Mouse (Mus musculus): Measurements from ENCODE around the gene Ncbp2. TPM values are rescaled to one million over a fixed set of nuclear protein-coding genes. Genes with fewer than 3 reads are reported as not detected.
A peak's percentile ranks its signal among the peaks of the same experiment; 100 is the strongest.

Ncbp2 gene
- 39.6 and 48.3 TPM in 2 replicates for polyA plus RNA-seq (2015; fragmentation: Nextera tagmentation; extraction: Ambion mirVana)

DNA sequence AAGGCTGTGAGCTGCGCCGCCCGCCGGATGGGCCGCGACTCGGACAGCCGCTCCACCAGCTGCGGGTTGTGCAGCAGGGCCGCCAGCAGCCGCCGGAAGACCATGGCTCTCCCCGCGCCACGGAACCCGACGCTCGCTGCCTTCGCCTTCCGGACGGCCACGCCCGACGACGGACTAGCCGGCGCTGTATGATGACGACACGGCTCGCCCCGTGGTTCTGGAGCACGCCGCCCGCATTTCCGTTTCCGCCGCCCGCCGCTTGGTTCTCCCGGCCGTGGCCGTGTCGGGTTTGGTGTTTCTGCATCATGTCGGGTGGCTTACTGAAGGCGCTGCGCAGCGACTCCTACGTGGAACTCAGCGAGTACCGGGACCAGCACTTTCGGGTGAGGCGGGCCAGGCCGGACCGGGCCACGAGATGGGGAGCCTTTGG is at the start of gene Ncbp2, which contains the start of gene 0610012G03Rik:
Ncbp2 (plus strand) TSS at position 169 of the 430 bp plus-strand sequence.
0610012G03Rik (minus strand) TSS at position 150 of the 430 bp plus-strand sequence.
- Histone ChIP-seq H3K27me3 (no peaks in the 10 kb centered on the region), H3K4me2 (peak within 1 kb of the TSS; percentile 82), H3K9me3 (replicated peaks) (no peaks in the 10 kb centered on the region), H3K27ac (peak within 1 kb of the TSS; percentile 83), H3K9ac (peak within 1 kb of the TSS; percentile 92), H3K4me1 (replicated peaks) (peaks cover 48% of the 10 kb centered on the region), H3K36me3 (peaks cover 27% of the 10 kb centered on the region), H3K4me3 (replicated peaks) (peak within 1 kb of the TSS; percentile 96)
- under 1% methylated on average over 53 of the region's 55 CpGs for WGBS (ENCODE audit: insufficient replicate concordance)
- ATAC-seq (ENCODE audit: low read depth): peak; percentile 88
- peak; percentile 88 for DNase-seq

DNA sequence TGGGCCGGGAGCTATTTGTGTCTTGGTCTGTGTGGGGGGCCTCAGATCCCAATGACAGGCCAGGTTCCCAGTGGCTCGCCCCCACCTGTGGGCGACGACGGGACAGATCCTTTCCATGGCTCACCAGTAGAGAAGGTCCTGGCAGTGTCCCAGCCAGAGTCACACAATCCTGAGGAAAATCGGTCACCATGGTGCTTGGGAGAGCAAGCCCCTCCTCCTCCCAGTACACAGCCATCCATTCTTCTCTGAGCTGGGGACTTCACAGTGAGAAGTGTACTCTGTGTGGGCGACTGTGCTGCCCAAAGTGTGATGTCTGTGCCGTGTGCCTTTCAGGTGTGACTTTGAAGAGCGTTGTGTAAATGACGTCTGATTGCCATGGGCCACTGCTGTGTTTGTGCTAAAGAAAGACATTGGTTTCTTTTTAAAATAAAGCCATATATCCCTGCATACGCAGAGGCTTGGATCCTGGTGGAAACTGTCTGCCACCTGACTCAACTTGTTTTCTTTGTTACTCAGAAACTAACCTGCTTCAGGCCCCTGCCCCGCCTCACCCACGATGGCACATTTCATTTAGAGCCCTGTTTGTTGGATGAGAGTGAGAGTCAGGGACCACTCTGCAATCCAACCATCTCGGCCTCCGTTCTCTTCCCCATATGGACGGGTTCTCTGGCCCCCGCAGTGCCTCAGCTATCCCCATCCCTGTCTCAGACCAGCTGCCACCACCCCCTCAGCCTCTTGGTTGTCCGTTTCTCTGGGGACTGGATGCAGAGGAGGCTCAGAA is 49.6 kb upstream of the Ncbp2 start:
- Histone ChIP-seq H3K4me3 (replicated peaks) (no peak overlapping the region), H3K4me1 (replicated peaks) (peaks cover 7% of the 10 kb centered on the region; the same call in 1 of the 2 replicates), H3K9ac (no peak overlapping the region), H3K9me3 (replicated peaks) (no peaks in the 10 kb centered on the region), H3K4me2 (no peak overlapping the region), H3K27ac (no peak overlapping the region), H3K27me3 (no peaks in the 10 kb centered on the region), H3K36me3 (no peaks in the 10 kb centered on the region)
- ATAC-seq (ENCODE audit: low read depth): no peak
- DNase-seq: no peak
- WGBS (ENCODE audit: insufficient replicate concordance): 77% methylated on average over 18 of the region's 18 CpGs

DNA sequence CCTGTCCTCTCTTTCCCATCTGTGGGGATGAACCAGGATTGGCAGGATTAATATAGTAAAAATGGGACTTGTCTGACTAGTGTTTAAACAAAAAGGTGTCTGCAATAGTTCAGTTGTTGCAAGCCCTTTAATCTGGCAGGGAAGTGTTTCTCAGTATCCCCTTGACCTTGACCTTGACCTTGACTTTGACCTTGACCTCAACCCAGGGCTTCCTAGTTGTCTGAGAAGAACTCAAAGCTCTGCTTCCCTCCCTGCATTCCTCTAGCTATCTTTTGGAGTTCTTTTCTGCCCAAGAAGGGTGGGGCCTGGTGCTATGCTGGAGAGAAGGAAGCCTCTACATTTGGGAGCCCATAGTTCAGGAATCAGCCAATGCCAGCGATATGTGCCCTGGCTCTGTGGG is 46.4 kb upstream of the Ncbp2 start:
- Histone ChIP-seq H3K27ac (no peak overlapping the region), H3K36me3 (no peaks in the 10 kb centered on the region), H3K9ac (no peak overlapping the region)

DNA sequence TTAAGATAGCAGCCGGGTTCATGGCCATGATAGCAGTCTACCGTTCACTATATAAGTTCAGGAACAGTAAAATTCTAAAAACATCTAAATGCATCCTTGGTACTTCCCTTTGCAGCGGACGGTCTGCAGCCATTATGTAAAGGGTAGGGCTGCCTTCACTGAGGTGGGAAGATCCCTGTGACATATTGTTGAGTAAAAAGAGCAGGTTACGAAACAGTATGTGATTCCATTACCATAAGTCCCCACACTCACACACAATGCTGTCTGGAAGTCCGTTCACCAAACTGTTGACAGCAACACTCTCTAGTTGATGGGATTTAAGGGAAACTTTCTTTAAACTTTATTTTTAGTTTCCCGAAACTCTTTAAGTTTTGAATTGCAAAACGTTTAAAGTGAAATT is 45.1 kb upstream of the Ncbp2 start:
- Histone ChIP-seq H3K27ac (no peak overlapping the region), H3K4me1 (replicated peaks) (peaks cover 13% of the 10 kb centered on the region), H3K4me3 (replicated peaks) (no peak overlapping the region), H3K9me3 (replicated peaks) (no peaks in the 10 kb centered on the region), H3K27me3 (peaks cover 7% of the 10 kb centered on the region; the same call in 1 of the 2 replicates), H3K4me2 (no peak overlapping the region), H3K9ac (no peak overlapping the region), H3K36me3 (no peaks in the 10 kb centered on the region)
- 70% methylated on average over 8 of the region's 8 CpGs for WGBS (ENCODE audit: insufficient replicate concordance)
- no peak for DNase-seq
- ATAC-seq (ENCODE audit: low read depth): no peak

More for the DNA sequence above, 46.4 kb upstream of the Ncbp2 start:
- 70% methylated on average over 1 of the region's 1 CpGs for WGBS (ENCODE audit: insufficient replicate concordance)
- Histone ChIP-seq H3K27me3 (peaks cover 7% of the 10 kb centered on the region; the same call in 1 of the 2 replicates), H3K4me3 (replicated peaks) (no peak overlapping the region), H3K4me2 (no peak overlapping the region), H3K9me3 (replicated peaks) (no peaks in the 10 kb centered on the region), H3K4me1 (replicated peaks) (peaks cover 19% of the 10 kb centered on the region)
- ATAC-seq (ENCODE audit: low read depth) (no peak), DNase-seq (no peak)

DNA sequence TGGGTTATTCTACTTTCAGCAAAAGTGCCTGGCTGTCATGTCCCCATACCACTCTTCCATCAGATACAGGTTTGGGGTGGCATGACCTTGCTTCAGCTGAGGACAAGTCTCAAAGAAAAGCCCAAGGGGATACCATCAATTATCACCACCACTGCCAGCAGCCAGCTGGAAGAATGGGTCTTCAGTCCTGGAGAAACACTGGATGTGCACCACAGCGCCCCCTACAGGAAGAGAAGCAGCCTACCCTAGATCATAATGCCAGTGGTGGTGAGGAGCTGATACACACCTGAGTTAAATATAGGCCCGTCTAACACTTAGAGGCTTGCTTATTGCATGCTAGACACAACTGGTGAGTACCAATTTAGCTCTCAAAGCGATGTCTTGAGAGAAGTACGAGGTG is 43.0 kb upstream of the Ncbp2 start:
- Histone ChIP-seq H3K4me2 (no peak overlapping the region), H3K4me3 (replicated peaks) (no peak overlapping the region), H3K27me3 (peaks cover 7% of the 10 kb centered on the region; the same call in 1 of the 2 replicates), H3K36me3 (no peaks in the 10 kb centered on the region), H3K27ac (no peak overlapping the region), H3K9me3 (replicated peaks) (no peaks in the 10 kb centered on the region), H3K4me1 (replicated peaks) (peaks cover 15% of the 10 kb centered on the region), H3K9ac (no peak overlapping the region)
- ATAC-seq (ENCODE audit: low read depth) (no peak), DNase-seq (peak; percentile 15)
- WGBS (ENCODE audit: insufficient replicate concordance): 49% methylated on average over 4 of the region's 4 CpGs

DNA sequence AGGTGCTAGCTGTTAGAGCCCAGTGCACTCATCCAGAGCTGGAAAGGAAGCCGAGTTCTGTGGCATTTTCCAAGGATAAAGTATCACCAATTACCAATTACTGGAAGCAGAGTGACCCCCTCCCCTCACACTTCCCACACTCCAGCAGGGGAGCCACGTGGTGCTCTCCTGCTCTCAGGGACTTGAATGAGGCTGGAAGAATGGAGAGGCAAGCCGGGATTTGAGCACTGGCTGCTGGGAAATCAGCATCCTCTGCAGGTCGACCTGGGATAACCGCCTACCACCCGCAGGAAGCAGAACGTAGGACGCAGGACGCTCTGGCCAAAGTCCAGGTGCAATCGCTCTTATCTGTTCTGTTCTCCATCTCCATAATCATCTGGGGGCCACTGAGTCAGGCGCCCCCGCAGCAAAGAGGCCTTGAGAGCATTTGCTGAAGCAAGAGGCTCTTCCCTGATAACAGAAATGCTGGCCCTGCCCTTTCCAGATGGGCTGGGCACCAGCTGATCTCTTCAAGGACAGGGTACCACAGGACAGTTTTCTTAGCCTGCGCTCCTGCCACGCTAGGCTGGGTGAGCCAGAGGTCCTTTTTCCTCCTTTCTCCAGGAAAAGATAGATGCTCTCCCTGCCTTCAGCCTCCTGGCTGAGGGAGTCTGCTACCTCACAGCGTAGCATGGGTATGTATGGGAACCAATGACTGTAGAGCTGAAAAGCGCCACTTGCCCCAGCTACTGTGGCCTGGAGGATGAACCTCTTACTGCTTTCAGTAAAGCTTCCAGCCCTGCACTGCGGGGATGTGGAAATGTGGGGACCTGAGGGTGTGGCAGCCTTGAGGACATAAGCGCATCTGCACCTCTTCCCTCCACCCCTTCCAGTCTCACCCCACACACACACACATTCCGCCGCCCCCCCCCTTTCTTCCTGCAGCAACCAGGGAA is 42.2 kb upstream of the Ncbp2 start:
- Histone ChIP-seq H3K4me3 (replicated peaks) (peak overlapping the region; percentile 13; the same call in 1 of the 2 replicates), H3K27me3 (peaks cover 10% of the 10 kb centered on the region; the same call in 1 of the 2 replicates), H3K4me2 (peak overlapping the region; percentile 48), H3K27ac (no peak overlapping the region), H3K36me3 (no peaks in the 10 kb centered on the region), H3K9me3 (replicated peaks) (no peaks in the 10 kb centered on the region), H3K9ac (no peak overlapping the region), H3K4me1 (replicated peaks) (peaks cover 17% of the 10 kb centered on the region)
- no peak for DNase-seq
- ATAC-seq (ENCODE audit: low read depth): no peak
- WGBS (ENCODE audit: insufficient replicate concordance): 31% methylated on average over 20 of the region's 20 CpGs

DNA sequence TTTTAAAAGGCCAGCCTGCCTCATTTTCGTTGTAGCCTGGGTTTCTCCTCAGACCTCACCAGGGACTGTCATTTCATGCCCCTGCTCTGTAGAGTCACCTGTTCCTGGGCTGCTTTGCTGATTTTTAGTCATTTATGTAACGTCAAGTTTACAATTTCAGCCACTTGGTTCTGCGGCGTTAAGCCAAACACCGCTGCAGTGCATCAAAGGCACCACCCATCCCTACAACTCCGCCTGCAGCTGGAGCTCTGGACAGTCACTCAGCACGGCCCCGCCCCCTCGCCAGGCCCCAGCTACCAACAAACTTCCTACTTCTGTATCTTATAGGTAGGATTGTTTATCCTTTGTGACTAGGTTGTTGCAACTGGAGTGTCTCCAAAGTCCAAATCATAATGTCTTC is 41.4 kb upstream of the Ncbp2 start:
- no peak overlapping the region for H3K27ac ChIP-seq
- WGBS (ENCODE audit: insufficient replicate concordance): 4% methylated on average over 9 of the region's 9 CpGs
- no peaks in the 10 kb centered on the region for H3K9me3 ChIP-seq (replicated peaks)
- peaks cover 17% of the 10 kb centered on the region for H3K4me1 ChIP-seq (replicated peaks)
- peaks cover 10% of the 10 kb centered on the region; the same call in 1 of the 2 replicates for H3K27me3 ChIP-seq
- no peak overlapping the region for H3K9ac ChIP-seq
- peak overlapping the region; percentile 13 for H3K4me3 ChIP-seq (replicated peaks)
- no peak for ATAC-seq (ENCODE audit: low read depth)
- no peaks in the 10 kb centered on the region for H3K36me3 ChIP-seq
- DNase-seq: peak; percentile 18
- peak overlapping the region; percentile 48 for H3K4me2 ChIP-seq

DNA sequence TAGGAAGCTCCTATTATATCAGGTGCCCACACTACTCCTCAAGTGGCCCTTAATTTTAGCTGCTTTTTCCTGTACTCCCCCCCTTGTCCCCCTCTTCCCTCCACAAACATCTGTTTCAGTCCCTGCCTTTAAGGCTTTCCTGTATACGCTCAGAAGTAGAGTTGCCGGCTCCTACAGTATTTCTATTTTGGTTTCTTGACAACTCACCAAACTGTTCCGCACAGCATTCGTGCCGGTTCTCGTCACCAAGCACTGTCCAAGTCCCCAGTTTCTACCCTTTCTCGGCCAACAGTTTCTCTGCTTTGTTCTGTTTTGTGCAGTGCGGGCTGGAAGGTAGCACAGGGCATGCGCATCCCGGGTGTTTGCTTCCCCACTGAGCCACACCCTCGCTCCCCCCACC is 39.4 kb upstream of the Ncbp2 start:
- ATAC-seq (ENCODE audit: low read depth): no peak
- Histone ChIP-seq H3K9ac (no peak overlapping the region), H3K36me3 (no peaks in the 10 kb centered on the region), H3K9me3 (replicated peaks) (no peaks in the 10 kb centered on the region), H3K4me2 (no peak overlapping the region), H3K4me1 (replicated peaks) (peaks cover 17% of the 10 kb centered on the region), H3K4me3 (replicated peaks) (no peak overlapping the region), H3K27me3 (peaks cover 12% of the 10 kb centered on the region; the same call in 1 of the 2 replicates), H3K27ac (no peak overlapping the region)
- WGBS (ENCODE audit: insufficient replicate concordance): 58% methylated on average over 11 of the region's 11 CpGs
- DNase-seq: no peak

DNA sequence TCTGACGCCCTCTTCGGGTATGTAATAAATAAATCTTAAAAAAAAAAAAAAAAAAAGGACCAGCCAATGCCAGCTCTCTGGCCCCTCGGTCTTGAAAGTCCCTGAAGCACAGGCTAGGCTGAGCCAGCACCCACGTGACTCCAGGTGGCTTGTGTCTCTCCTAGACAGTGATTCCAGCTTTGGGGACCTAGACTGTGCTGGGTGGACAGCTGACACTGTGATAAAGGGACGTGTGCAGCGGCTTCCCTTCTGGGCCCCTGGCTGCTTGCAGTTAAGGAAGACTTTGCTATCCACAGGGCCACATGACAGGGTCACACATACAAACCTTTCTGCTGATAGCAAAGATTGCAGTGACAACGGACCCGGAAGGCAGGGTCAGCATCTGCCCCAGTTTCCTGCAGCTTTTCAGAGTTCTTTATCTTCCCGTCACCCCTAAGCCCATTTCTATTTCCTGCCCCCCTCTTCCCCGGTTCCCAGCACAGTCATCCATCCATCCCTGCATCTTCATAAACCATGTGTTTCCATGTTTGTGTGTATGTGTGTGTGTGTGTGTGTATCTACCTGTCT is 37.9 kb upstream of the Ncbp2 start:
- no peak overlapping the region for H3K4me3 ChIP-seq (replicated peaks)
- H3K4me1 ChIP-seq (replicated peaks): peaks cover 17% of the 10 kb centered on the region
- no peaks in the 10 kb centered on the region for H3K9me3 ChIP-seq (replicated peaks)
- H3K27me3 ChIP-seq: peaks cover 12% of the 10 kb centered on the region; the same call in 1 of the 2 replicates
- ATAC-seq (ENCODE audit: low read depth) (no peak), DNase-seq (no peak)
- no peaks in the 10 kb centered on the region for H3K36me3 ChIP-seq
- H3K27ac ChIP-seq: no peak overlapping the region
- no peak overlapping the region for H3K9ac ChIP-seq
- no peak overlapping the region for H3K4me2 ChIP-seq
- WGBS (ENCODE audit: insufficient replicate concordance): 29% methylated on average over 10 of the region's 10 CpGs

DNA sequence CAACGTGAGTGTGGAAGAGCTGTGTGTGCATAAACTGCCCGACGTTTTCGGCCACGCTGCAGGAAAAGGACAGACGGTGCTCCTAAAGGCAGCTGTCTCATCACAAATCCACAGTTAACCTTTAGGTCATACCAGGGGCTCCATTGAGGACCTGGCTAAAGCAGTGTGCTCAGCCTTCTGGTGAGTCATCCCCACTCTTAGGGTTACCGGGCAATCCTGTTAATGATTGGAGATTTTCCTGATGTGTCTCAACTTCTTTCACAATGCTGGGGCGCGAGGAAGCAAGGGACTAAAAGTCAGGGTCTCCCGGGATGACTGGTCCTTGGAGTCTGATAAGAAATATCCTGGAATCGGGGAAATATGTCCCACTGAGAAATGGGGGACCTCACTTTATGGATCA is 30.5 kb upstream of the Ncbp2 start:
- WGBS (ENCODE audit: insufficient replicate concordance): 51% methylated on average over 11 of the region's 11 CpGs
- no peaks in the 10 kb centered on the region for H3K36me3 ChIP-seq
- 0 out of 2 replicates have a peak, but pooled peaks cover 8% of the 10 kb centered on the region for H3K4me1 ChIP-seq (replicated peaks)
- 0 out of 2 replicates have a peak, but pooled peaks cover 3% of the 10 kb centered on the region for H3K27me3 ChIP-seq
- ATAC-seq (ENCODE audit: low read depth) (no peak), DNase-seq (no peak)
- no peaks in the 10 kb centered on the region for H3K9me3 ChIP-seq (replicated peaks)
- H3K27ac ChIP-seq: no peak overlapping the region
- peak overlapping the region; percentile 48; the same call in 1 of the 2 replicates for H3K4me2 ChIP-seq
- H3K4me3 ChIP-seq (replicated peaks): no peak overlapping the region
- H3K9ac ChIP-seq: no peak overlapping the region

Measured in liver, embryonic 13.5 days (tissue).